Mouse (Mus musculus) T-helper 2 cell (primary cell): ENCODE data around the gene Lrrc73.

Experiments used
- in situ Hi-C: fragments of 300-600 bp; cut with MboI, MseI; formaldehyde crosslinking; loops from one replicate; pipeline ENCODE4 v1.15.1; 2025; ENCODE audit warnings: high pct_unique_total_duplicates

Gene Lrrc73

DNA sequence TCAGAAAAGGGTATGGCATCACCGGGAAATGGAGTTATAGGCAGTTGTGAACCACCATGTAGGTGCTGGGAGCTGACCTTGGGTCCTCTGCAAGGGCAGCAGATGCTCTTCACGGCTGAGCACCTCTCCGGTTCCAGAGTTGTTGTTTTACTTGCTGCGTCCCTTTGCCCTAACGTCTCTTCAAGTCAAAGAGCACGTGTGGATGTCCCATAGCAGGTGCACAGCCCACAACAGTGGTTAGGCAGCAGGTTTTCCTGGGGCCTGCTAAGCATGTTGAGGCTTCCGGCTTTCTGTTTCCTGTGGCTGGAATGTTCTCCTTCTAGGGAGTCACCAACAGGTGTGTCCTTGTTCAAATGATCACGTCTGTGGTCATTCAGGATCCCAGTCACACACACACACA lies 30.6 kb downstream of the Lrrc73 start:
- in situ Hi-C loops, result no loop called here

DNA sequence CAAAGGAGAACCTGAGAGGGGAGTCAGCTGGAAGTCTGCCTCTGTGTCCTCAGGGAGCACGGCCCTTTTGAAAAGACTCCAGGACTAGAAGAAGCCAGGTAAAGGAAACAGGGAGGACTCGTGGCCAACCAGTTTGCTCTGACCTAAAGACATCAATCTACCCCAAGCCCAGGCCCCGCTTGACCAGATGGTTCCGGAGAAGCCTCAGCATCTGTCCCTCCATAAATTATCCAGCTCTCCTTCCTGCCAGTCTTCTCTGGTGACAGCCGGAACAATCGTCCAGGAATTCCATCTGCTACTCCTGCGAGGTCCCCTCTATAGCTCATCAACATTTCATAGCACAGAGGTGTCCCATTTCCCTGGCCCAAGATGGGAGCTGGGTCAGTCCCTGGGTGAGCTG lies 31.3 kb downstream of the Lrrc73 start:
- in situ Hi-C loops, result no loop called here

DNA sequence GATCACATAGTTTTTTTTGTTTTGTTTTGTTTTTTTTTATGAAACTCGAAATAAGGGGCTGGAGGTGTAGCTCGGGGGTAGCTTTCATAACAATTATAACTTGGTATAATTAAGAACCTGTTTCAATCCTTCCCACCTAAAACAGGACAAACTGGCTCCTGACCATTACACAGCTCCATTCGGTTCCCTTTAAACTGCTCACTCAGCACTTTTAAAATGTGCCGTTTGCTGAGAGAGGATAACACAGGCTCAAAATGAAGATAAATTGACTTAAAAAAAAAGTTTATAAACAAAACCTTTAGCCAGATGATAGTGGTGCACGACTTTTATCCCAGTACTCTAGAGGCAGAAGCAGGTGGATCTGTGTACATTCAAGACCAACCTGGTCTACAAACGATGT lies 32.1 kb downstream of the Lrrc73 start:
- in situ Hi-C loops, result no loop called here

DNA sequence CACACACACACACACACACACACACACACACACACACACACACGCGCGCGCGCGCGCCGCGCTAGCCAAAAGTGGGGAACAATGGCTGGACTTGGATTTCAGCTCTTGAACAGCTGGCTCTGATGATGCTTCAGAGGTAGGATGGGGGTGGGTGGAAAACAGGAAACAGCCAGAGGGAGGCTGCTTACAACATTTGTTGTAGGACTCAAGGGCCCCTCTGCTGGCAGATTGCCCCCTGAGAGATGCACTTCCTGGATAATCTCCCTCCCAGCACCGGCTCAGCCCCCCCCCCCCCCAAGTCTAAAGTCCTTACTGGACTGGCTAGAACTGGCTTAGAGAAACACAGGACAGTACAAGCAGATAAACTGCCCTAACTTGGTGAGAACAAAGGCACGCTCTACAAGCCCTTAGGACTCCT lies 34.4 kb downstream of the Lrrc73 start:
- in situ Hi-C loops, result no loop called here

DNA sequence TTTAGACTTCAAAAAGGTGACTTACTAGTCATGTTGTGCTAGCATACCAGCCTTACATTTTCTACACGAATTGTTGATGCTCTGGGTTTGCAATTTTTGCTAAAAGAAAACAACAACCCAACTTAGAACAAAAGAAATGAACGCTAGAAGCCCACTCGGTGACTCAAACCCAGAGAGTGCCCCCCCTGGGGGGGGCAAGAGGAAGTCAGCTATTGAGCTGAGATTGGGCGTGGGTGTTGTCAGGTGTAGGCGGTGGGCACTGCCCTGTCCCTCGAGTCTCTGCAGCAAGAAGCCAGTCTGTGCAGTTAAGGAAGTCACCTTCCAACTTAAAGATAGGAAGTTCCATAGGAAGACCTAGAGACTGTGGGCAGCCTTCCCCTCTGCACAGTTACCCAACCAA lies 43.3 kb downstream of the Lrrc73 start:
- in situ Hi-C loops, result no loop called here

DNA sequence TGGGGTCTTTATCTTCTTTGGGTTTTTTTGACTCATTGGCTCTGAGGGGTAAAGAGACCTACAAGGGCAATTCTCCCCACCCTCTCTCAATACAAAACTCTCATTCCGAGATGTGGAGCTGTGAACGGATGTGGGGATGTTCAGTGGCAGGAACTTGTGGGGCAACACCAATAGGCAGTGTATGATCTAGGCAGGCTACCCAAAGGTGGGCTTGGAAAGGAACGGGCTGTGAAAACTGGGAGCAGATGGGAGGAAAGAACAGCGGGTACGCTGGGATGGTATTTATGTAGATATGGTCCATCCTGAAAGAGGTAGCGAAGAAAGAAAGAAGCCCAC lies 43.7 kb downstream of the Lrrc73 start:
- in situ Hi-C loops, result no loop called here

DNA sequence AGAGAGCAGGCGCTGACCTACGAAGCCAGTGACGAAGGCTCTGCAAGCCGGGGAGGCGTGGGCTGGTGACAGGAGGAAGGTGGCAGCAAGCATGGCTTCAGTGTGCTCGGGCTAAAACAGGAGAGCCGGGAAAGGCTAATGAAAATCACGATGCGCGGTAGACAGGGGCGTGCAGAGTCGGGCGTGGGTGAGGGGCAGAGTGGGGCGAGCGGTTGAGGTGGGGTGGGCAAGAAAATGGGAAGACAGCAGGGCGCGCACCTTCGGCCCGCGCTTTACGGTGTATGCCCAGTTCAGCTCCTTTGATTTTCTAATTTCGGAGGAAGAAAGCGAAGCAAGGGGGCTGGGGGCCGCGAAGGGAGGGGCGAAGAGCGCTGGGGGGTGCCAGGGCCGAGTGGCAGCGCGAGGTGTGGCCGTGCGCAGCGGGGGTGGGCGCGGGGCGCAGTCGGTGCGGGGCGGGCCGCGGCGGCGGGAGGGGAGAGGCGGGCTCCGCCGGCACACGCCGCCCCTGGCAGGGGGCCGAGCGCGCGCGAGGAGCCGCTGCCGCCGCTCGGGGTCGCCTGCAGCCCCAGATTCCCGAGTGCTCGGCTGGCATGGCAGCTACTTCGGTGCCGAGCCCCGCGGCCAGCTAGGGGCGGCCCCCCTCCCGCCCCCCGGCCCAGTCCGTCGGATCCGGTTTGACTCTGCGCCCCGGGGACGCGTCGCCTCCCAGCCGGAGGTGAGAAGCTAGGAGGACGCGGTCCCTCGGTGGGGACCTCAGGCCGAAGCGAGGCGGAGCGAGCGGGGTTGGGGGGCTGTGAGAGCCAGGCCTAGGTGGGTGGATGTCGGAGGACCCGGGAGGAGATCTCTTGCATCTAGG lies 44.3 kb downstream of the Lrrc73 start, which contains the start of gene Dlk2:
TSS of gene Dlk2 (plus strand) at position 58 of the 856 bp plus-strand sequence.
- in situ Hi-C loops, result no loop called here

DNA sequence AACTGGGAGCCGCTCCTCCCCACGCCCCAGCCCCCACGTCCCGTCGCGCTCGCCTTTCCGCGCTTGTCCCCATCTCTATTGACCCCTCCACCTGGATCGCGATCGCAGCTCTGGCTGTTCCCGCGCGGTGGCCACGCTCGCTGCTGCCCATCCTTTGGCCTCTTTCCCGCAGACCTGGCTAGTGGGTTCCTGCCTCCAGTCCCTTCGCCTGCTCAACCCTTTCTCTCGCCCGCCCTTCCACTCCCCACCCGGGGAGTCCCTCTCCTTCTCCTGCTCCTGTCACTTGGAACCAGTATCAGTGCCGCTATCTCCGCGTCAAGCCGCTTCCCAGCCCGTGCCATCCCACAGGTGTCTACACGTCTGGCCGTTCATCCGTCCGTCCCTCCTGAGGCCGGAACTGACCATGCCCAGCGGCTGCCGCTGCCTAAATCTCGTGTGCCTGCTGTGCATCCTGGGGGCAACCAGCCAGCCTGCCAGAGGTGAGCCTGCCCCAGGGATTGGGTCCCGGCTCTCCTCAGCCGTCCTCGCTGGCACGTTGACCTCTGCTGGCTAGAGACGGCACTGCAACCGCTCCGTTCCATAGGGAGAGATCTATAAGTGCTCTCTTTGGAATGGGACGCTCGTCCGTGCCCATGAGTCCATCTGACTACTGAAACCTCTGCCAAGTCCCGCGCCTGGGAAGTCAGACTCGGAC lies 45.0 kb downstream of the Lrrc73 start:
- in situ Hi-C loops, result no loop called here

DNA sequence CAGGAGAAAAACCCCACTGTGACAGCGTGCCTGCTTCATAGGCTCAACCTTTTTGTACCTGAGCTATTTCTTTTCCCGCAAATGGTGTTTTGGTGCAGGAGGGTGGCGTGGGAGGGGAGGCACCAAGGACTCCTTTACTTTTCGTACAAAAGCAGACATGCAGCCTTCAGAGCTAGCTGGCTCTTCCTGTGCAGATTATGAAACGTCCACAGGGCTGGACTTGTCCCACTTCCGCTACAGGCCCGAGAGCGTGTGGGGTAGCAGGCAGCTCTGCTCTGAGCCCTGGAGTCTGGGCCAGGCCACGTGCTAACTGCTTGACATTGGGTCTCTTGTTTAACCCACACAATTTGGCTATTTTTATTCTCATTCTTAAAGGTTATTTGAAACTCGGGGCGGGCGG lies 48.6 kb downstream of the Lrrc73 start:
- in situ Hi-C loops, result no loop called here

DNA sequence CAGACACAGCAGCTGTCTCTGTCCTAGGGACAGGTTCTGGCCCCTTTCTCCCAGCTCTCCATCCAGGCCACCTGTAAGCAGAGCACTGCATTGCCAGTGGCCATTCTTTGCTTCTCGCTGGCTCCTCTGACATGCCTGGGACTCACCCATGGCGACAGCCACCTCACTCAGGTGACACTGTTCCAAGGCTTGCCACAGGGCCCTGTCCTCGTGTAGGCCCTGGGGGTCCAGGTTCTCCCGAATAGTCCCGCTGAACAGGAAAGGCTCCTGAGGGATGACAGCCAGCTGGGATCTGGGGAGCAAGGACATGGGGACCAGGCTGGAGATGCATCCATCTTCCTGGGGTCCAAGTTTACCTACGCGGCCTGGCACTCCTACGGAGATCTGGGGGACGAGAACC lies 50.9 kb downstream of the Lrrc73 start:
- in situ Hi-C loops, result no loop called here
